In the genomic region with DNA sequence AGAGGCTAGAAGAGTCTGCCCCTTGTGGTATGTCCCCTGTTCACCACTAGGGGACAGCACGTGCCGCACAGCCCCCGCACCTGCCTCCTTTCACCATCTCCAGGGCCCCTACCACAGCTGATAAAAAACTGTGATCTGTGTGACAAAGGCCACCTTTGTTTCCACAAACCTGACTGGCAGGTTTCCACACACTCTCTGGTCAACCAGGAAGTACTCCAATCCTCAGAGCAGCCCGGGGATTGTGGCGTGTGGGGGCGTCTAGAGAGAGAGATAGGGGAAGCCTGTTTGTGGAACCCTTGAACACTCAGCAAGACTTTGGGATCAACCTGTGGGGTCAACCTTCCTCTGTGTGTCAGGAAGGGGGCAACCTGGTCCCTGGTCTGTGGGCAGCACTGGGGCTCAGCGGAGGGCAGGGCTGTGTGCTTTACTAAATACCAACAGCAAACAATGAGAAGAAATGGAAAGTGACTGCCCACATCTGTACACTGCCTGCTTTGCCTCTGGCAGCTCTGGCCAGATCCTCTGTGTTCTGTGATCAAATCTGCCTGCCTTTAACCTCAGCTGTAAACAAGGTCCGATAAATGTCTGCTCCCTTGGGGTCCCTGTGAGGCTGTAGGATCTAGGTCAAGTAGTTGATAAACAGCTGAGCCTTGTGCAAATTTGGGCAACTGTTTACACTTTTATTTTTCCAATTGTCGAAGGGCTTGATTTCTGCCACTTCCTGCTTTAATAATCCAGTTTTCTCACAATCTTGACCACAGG, we compare ENCODE assay signal across 8 mouse cellular contexts. TPM values are rescaled to one million over a fixed set of nuclear protein-coding genes. Genes with fewer than 3 reads are reported as not detected.
DNase-seq lines count a peak whose midpoint lies in the region; ATAC-seq lines count a peak whose summit lies in the region.

No protein-coding gene starts in this region.

- ATAC-seq in heart, embryonic 12.5 days (ENCODE audit: insufficient number of reproducible peaks, low FRiP score) = no peak
- peak; percentile 69 for ATAC-seq in granulocyte monocyte progenitor cell, adult 5-6 weeks (replicated peaks; ENCODE audit: poor library complexity, severe bottlenecking)
- ATAC-seq in limb, embryonic 11.5 days (ENCODE audit: insufficient number of reproducible peaks, low FRiP score, low TSS enrichment, low read depth) = peak; percentile 51
- 0 out of 2 replicates have a peak, but pooled peaks have one; percentile 50 for ATAC-seq in monocyte, adult 5-6 weeks (replicated peaks; ENCODE audit: insufficient number of reproducible peaks, low FRiP score, low TSS enrichment, poor library complexity, severe bottlenecking)

- no peak overlapping the region for H3K9ac ChIP-seq in heart, embryonic 12.5 days
- H3K9ac ChIP-seq in limb, embryonic 11.5 days (ENCODE audit: low read length) = no peak overlapping the region

- H3K36me3 ChIP-seq in heart, embryonic 12.5 days = 0 out of 2 replicates have a peak, but pooled peaks cover 2% of the 10 kb centered on the region
- no peaks in the 10 kb centered on the region for H3K36me3 ChIP-seq in limb, embryonic 11.5 days (ENCODE audit: control insufficient read depth, insufficient read depth, low read length)

- no peaks in the 10 kb centered on the region for H3K27me3 ChIP-seq in heart, embryonic 12.5 days (replicated peaks)
- H3K27me3 ChIP-seq in limb, embryonic 11.5 days (ENCODE audit: control insufficient read depth, insufficient read depth, low read length) = no peaks in the 10 kb centered on the region

- H3K9me3 ChIP-seq in heart, embryonic 12.5 days (replicated peaks) = no peaks in the 10 kb centered on the region
- H3K9me3 ChIP-seq in limb, embryonic 11.5 days (ENCODE audit: control insufficient read depth, low read length) = no peaks in the 10 kb centered on the region

- 29% methylated on average over 9 of the region's 9 CpGs for WGBS in heart, embryonic 12.5 days
- WGBS in limb, embryonic 11.5 days = 30% methylated on average over 9 of the region's 9 CpGs

- H3K4me3 ChIP-seq in heart, embryonic 12.5 days = no peak overlapping the region
- H3K4me3 ChIP-seq in limb, embryonic 11.5 days (ENCODE audit: low read depth, low read length) = no peak overlapping the region

- H3K27ac ChIP-seq in heart, embryonic 12.5 days (ENCODE audit: poor library complexity, severe bottlenecking) = no peak overlapping the region
- peak overlapping the region; percentile 39; the same call in 1 of the 2 replicates for H3K27ac ChIP-seq in limb, embryonic 11.5 days (replicated peaks; ENCODE audit: low read depth, low read length)

- peaks cover 19% of the 10 kb centered on the region for H3K4me1 ChIP-seq in heart, embryonic 12.5 days (replicated peaks)
- H3K4me1 ChIP-seq in limb, embryonic 11.5 days (ENCODE audit: control insufficient read depth, insufficient read depth, low read length) = no peaks in the 10 kb centered on the region

- no peak for DNase-seq in heart, postnatal 4 days
- peak; percentile 38 for DNase-seq in brain, adult 2 months (ENCODE audit: low read depth, low spot score)
- DNase-seq in limb, embryonic 11.5 days (ENCODE audit: low spot score) = peak; percentile 34
- DNase-seq in urinary bladder, postnatal 4 days (ENCODE audit: low spot score in 2 of 2) = peak; percentile 61 to 62
- no peak for DNase-seq in frontal cortex, postnatal 14 days (ENCODE audit: low spot score in 2 of 2)

- peak overlapping the region; percentile 23; the same call in 1 of the 2 replicates for H3K4me2 ChIP-seq in heart, embryonic 12.5 days
- H3K4me2 ChIP-seq in limb, embryonic 11.5 days (ENCODE audit: low read depth, severe bottlenecking) = no peak overlapping the region

RNA-seq across cellular contexts. Expression of a gene that starts 12.9 kb away (rescaled TPM):
- polyA plus RNA-seq in heart, embryonic 12.5 days (2016; fragmentation: Nextera tagmentation; extraction: Ambion mirVana) = 1.4 and 1.7 TPM in 2 replicates
- total RNA-seq in heart, postnatal 4 days (2021) = 1 to 10 TPM; 7.7 to 8.9 TPM
- 48.3 and 48.4 TPM in 2 replicates for total RNA-seq in granulocyte monocyte progenitor cell, adult 5-6 weeks (2014; fragmentation: Nextera tagmentation)
- 38.7 and 47.3 TPM in 2 replicates for total RNA-seq in granulocyte monocyte progenitor cell, adult 5-6 weeks (2017)
- 2.5 and 2.7 TPM in 2 replicates for polyA plus RNA-seq in limb, embryonic 11.5 days (2014; fragmentation: Nextera tagmentation; extraction: Ambion mirVana)
- 2.6 to 4.2 TPM (median 2.7 TPM) in 3 replicates for total RNA-seq in monocyte, adult 5-6 weeks (2017)

RNA-seq across cellular contexts. Expression of a gene that starts 27.8 kb away (rescaled TPM):
- polyA plus RNA-seq in heart, embryonic 12.5 days (2016; fragmentation: Nextera tagmentation; extraction: Ambion mirVana) = 0.06 and 0.18 TPM in 2 replicates
- total RNA-seq in heart, postnatal 4 days (2021) = 1 to 10 TPM; 4.5 to 5.7 TPM
- 62.2 and 69.2 TPM in 2 replicates for total RNA-seq in granulocyte monocyte progenitor cell, adult 5-6 weeks (2014; fragmentation: Nextera tagmentation)
- 53.0 and 54.8 TPM in 2 replicates for total RNA-seq in granulocyte monocyte progenitor cell, adult 5-6 weeks (2017)
- 0.10 and 0.17 TPM in 2 replicates for polyA plus RNA-seq in limb, embryonic 11.5 days (2014; fragmentation: Nextera tagmentation; extraction: Ambion mirVana)
- 282 to 374 TPM (median 353 TPM) in 3 replicates for total RNA-seq in monocyte, adult 5-6 weeks (2017)

RNA-seq across cellular contexts. Expression of a gene that starts 57.2 kb away (rescaled TPM):
- 21.0 and 21.8 TPM in 2 replicates for polyA plus RNA-seq in heart, embryonic 12.5 days (2016; fragmentation: Nextera tagmentation; extraction: Ambion mirVana)
- 10 to 100 TPM; 23.1 to 23.8 TPM for total RNA-seq in heart, postnatal 4 days (2021)
- 156 and 158 TPM in 2 replicates for total RNA-seq in granulocyte monocyte progenitor cell, adult 5-6 weeks (2014; fragmentation: Nextera tagmentation)
- total RNA-seq in granulocyte monocyte progenitor cell, adult 5-6 weeks (2017) = 230 and 279 TPM in 2 replicates
- 24.9 and 26.5 TPM in 2 replicates for polyA plus RNA-seq in limb, embryonic 11.5 days (2014; fragmentation: Nextera tagmentation; extraction: Ambion mirVana)
- 148 to 161 TPM (median 159 TPM) in 3 replicates for total RNA-seq in monocyte, adult 5-6 weeks (2017)

Comparison
In these comparisons a context has a peak if more than half of its experiments do, and no peak if none do; other contexts are left out.
1. DNase-seq: peak in brain, adult 2 months (single experiment), limb, embryonic 11.5 days (single experiment) and urinary bladder, postnatal 4 days (2 of 2); none in heart, postnatal 4 days (single experiment) and frontal cortex, postnatal 14 days (0 of 2).
2. RNA of a gene that starts 27.8 kb away (total RNA-seq): 282 to 374 TPM in monocyte, adult 5-6 weeks and 53.0 to 69.2 TPM in granulocyte monocyte progenitor cell, adult 5-6 weeks; 4.5 to 5.7 TPM in heart, postnatal 4 days; every median in the first group is over 4 times any median in the second.